Mouse (Mus musculus) bone marrow macrophage, adult 2 months (primary cell): ENCODE measurements around the gene Sun3.

ENCODE experiments used
- CTCF ChIP-seq: IDR thresholded peaks from 2 replicates; pipeline ENCODE4 v1.5.1; 2012; ENCODE audit warnings: low read depth, mild to moderate bottlenecking, low read length, moderate library complexity
- POLR2A ChIP-seq: IDR thresholded peaks from 2 replicates; pipeline ENCODE4 v1.6.1; 2012; ENCODE audit warnings: mild to moderate bottlenecking, low read depth, low read length, borderline replicate concordance

DNA sequence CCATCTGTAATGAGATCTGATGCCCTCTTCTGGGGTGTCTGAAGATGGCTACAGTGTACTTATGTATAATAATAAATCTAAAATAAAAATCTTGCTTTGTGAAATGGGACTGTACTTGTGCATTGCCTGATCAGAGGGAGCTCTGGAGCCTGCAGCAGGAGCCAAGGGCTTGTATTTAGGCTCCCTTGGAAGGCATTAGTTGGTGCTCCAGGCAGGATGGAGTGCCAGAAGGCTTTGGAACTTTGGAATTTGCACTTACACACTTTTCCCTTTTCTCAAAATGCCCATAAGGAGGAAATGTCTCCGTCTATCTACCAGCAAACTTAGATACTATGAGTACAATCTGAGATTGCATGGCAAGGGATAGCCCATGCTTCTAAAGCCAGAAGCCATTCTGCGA is 2.2 kb downstream of the Sun3 start:
- TF ChIP-seq POLR2A (no peak), CTCF (no peak)
